Mouse (Mus musculus): ENCODE measurements around the gene Pgp.
"Not testable (repeated sequence)": the region's sequence is repeated elsewhere in the genome, so short reads cannot be mapped to it uniquely, and the experiment has no call there.

Pgp gene

GRCm38 (mm10) chr17:24455523-24456206 lies 14.5 kb upstream of the Pgp start:
- not testable (repeated sequence) for DNase-seq (ENCODE audit: low read depth, low spot score)

GRCm38 (mm10) chr17:24461580-24461979 lies 8.6 kb upstream of the Pgp start:
- DNase-seq (ENCODE audit: low read depth, low spot score) = no peak

GRCm38 (mm10) chr17:24462932-24463331 lies 7.3 kb upstream of the Pgp start:
- no peak for DNase-seq (ENCODE audit: low read depth, low spot score)

GRCm38 (mm10) chr17:24463374-24464133 lies 6.6 kb upstream of the Pgp start:
- no peak for DNase-seq (ENCODE audit: low read depth, low spot score)

- DNase-seq (ENCODE audit: low read depth, low spot score) = no peak
Observed at GRCm38 (mm10) chr17:24468636-24469246, 1.5 kb upstream of the Pgp start.

- DNase-seq (ENCODE audit: low read depth, low spot score) = no peak
Observed at GRCm38 (mm10) chr17:24469336-24469909, 769 bp upstream of the Pgp start.

GRCm38 (mm10) chr17:24470701-24471527 lies 722 bp downstream of the Pgp start:
- DNase-seq (ENCODE audit: low read depth, low spot score) = peak; percentile 26

- DNase-seq (ENCODE audit: low read depth, low spot score) = no peak
Observed at GRCm38 (mm10) chr17:24472512-24472911, 2.3 kb downstream of the Pgp start.

GRCm38 (mm10) chr17:24473612-24474275 lies 3.6 kb downstream of the Pgp start, which contains the start of gene Bricd5:
Bricd5 (plus strand) TSS chr17:24473884.
- no peak for DNase-seq (ENCODE audit: low read depth, low spot score)

- no peak for DNase-seq (ENCODE audit: low read depth, low spot score)
Observed at GRCm38 (mm10) chr17:24474557-24474956, 4.4 kb downstream of the Pgp start.

- no peak for DNase-seq (ENCODE audit: low read depth, low spot score)
Observed at GRCm38 (mm10) chr17:24475586-24475985, 5.4 kb downstream of the Pgp start.

- no peak for DNase-seq (ENCODE audit: low read depth, low spot score)
Observed at GRCm38 (mm10) chr17:24476022-24476776, 6.0 kb downstream of the Pgp start.

GRCm38 (mm10) chr17:24477053-24477984 lies 7.1 kb downstream of the Pgp start:
- no peak for DNase-seq (ENCODE audit: low read depth, low spot score)

GRCm38 (mm10) chr17:24477985-24478600 lies 7.9 kb downstream of the Pgp start:
- no peak for DNase-seq (ENCODE audit: low read depth, low spot score)

GRCm38 (mm10) chr17:24478663-24479380 lies 8.6 kb downstream of the Pgp start, which contains the start of gene Mlst8:
Mlst8 (minus strand) TSS chr17:24479078.
- peak; percentile 97 for DNase-seq (ENCODE audit: low read depth, low spot score)

- no peak for DNase-seq (ENCODE audit: low read depth, low spot score)
Observed at GRCm38 (mm10) chr17:24479431-24479830, 9.2 kb downstream of the Pgp start.

GRCm38 (mm10) chr17:24480201-24480826 lies 10.1 kb downstream of the Pgp start:
- DNase-seq (ENCODE audit: low read depth, low spot score) = no peak
